8 mouse cellular contexts compared by ENCODE assay signal in genomic region chr8:124898251-124898905, GRCm38 (mm10). TPM values are rescaled to one million over a fixed set of nuclear protein-coding genes. Genes with fewer than 3 reads are reported as not detected.
DNase-seq lines count a peak whose midpoint lies in the region; ATAC-seq and TF ChIP-seq lines count a peak whose summit lies in the region.

No protein-coding gene starts in this region.

- peak overlapping the region; percentile 87 for H3K4me3 ChIP-seq in lung, adult 2 months (replicated peaks; ENCODE audit: extremely low read depth, low read depth, low read length)
- H3K4me3 ChIP-seq in hindbrain, embryonic 13.5 days, result peak overlapping the region; percentile 97
- peak overlapping the region; percentile 85 for H3K4me3 ChIP-seq in midbrain, embryonic 14.5 days (replicated peaks; ENCODE audit: low read depth, low read length)

- H3K27me3 ChIP-seq in hindbrain, embryonic 13.5 days, result no peaks in the 10 kb centered on the region
- no peaks in the 10 kb centered on the region for H3K27me3 ChIP-seq in midbrain, embryonic 14.5 days (ENCODE audit: control insufficient read depth, insufficient read depth, low read length)

- WGBS in lung, adult 2 months, result 3% methylated on average over 31 of the region's 31 CpGs
- 7% methylated on average over 31 of the region's 31 CpGs for WGBS in hindbrain, embryonic 13.5 days
- 5% methylated on average over 31 of the region's 31 CpGs for WGBS in midbrain, embryonic 14.5 days

- no peaks in the 10 kb centered on the region for H3K9me3 ChIP-seq in hindbrain, embryonic 13.5 days
- H3K9me3 ChIP-seq in midbrain, embryonic 14.5 days (ENCODE audit: control insufficient read depth, low read length), result no peaks in the 10 kb centered on the region

- H3K27ac ChIP-seq in hindbrain, embryonic 13.5 days, result peak overlapping the region; percentile 88
- peak overlapping the region; percentile 83 for H3K27ac ChIP-seq in midbrain, embryonic 14.5 days (replicated peaks; ENCODE audit: low read depth, low read length)

- peak overlapping the region; percentile 98 for H3K4me2 ChIP-seq in hindbrain, embryonic 13.5 days
- peak overlapping the region; percentile 96 for H3K4me2 ChIP-seq in midbrain, embryonic 14.5 days (ENCODE audit: low read length)

- H3K9ac ChIP-seq in hindbrain, embryonic 13.5 days, result peak overlapping the region; percentile 95
- H3K9ac ChIP-seq in midbrain, embryonic 14.5 days (replicated peaks; ENCODE audit: low read length), result peak overlapping the region; percentile 79

- TF ChIP-seq CTCF in lung, adult 2 months (IDR thresholded peaks at IDR 0.05; ENCODE audit: insufficient read depth, low read length), result no peak

- DNase-seq in lung, adult 2 months, result no peak
- DNase-seq in lung, postnatal 14 days, result no peak
- no peak for DNase-seq in midbrain, embryonic 14.5 days
- no peak for DNase-seq in left cerebral cortex, adult 8-10 months (ENCODE audit: low spot score in 2 of 2)
- no peak for DNase-seq in layer of hippocampus, adult 8-10 months (ENCODE audit: low spot score in 2 of 2)

- peaks cover 58% of the 10 kb centered on the region for H3K36me3 ChIP-seq in hindbrain, embryonic 13.5 days
- peaks cover 57% of the 10 kb centered on the region for H3K36me3 ChIP-seq in midbrain, embryonic 14.5 days (ENCODE audit: control insufficient read depth, insufficient read depth, low read length)

- TF ChIP-seq POLR2A in lung, adult 2 months (IDR thresholded peaks at IDR 0.05; ENCODE audit: borderline replicate concordance, extremely low read depth, low read depth, low read length), result no peak

- H3K4me1 ChIP-seq in lung, adult 2 months (ENCODE audit: control insufficient read depth, insufficient read depth, low read length), result peaks cover 13% of the 10 kb centered on the region
- peaks cover 48% of the 10 kb centered on the region for H3K4me1 ChIP-seq in hindbrain, embryonic 13.5 days (replicated peaks)
- H3K4me1 ChIP-seq in midbrain, embryonic 14.5 days (ENCODE audit: control insufficient read depth, insufficient read depth, low read length), result peaks cover 24% of the 10 kb centered on the region

- peak; percentile 2; the same call in 1 of the 2 replicates for ATAC-seq in common myeloid progenitor, adult 5-6 weeks (replicated peaks; ENCODE audit: low read depth, poor library complexity, severe bottlenecking)
- no peak; the same call in 1 of the 2 replicates for ATAC-seq in hindbrain, embryonic 13.5 days (ENCODE audit: low FRiP score)
- no peak for ATAC-seq in midbrain, embryonic 14.5 days (ENCODE audit: low FRiP score, low TSS enrichment)
- ATAC-seq in inflammation-experienced regulatory T-cells, adult 6 months, result no peak

RNA-seq across cellular contexts. Expression of gene Sprtn, which starts 0.7 kb away (rescaled TPM):
- 13.6 and 17.8 TPM in 2 replicates for polyA plus RNA-seq in lung, adult 2 months (2012; rRNA removed)
- total RNA-seq in common myeloid progenitor, adult 5-6 weeks (2017), result 25.7 and 26.8 TPM in 2 replicates
- 9.5 and 10.6 TPM in 2 replicates for polyA plus RNA-seq in hindbrain, embryonic 13.5 days (2015; fragmentation: Nextera tagmentation; extraction: Ambion mirVana)
- polyA plus RNA-seq in midbrain, embryonic 14.5 days (2014; fragmentation: Nextera tagmentation; extraction: Ambion mirVana), result 9.8 and 11.7 TPM in 2 replicates
- 10 to 100 TPM; 13.9 to 15.9 (median 15.6) TPM for total RNA-seq in left cerebral cortex, adult 8-10 months (2022)
- 1 to 10 TPM; 5.9 to 7.6 (median 7.4) TPM for polyA plus RNA-seq in inflammation-experienced regulatory T-cells, adult 6 months (2017; shearing (Covaris generic))
- total RNA-seq in layer of hippocampus, adult 8-10 months (2022), result 10 to 100 TPM; 13.2 to 16.5 (median 15.3) TPM

RNA-seq across cellular contexts. Expression of gene Exoc8, which starts 0.9 kb away (rescaled TPM):
- 12.8 and 13.6 TPM in 2 replicates for polyA plus RNA-seq in lung, adult 2 months (2012; rRNA removed)
- 15.2 and 16.2 TPM in 2 replicates for total RNA-seq in common myeloid progenitor, adult 5-6 weeks (2017)
- polyA plus RNA-seq in hindbrain, embryonic 13.5 days (2015; fragmentation: Nextera tagmentation; extraction: Ambion mirVana), result 13.2 and 13.8 TPM in 2 replicates
- polyA plus RNA-seq in midbrain, embryonic 14.5 days (2014; fragmentation: Nextera tagmentation; extraction: Ambion mirVana), result 13.0 and 13.2 TPM in 2 replicates
- 10 to 100 TPM; 33.0 to 33.4 (median 33.2) TPM for total RNA-seq in left cerebral cortex, adult 8-10 months (2022)
- 1 to 10 TPM; 5.8 to 8.6 (median 6.9) TPM for polyA plus RNA-seq in inflammation-experienced regulatory T-cells, adult 6 months (2017; shearing (Covaris generic))
- total RNA-seq in layer of hippocampus, adult 8-10 months (2022), result 10 to 100 TPM; 33.0 to 34.5 (median 33.3) TPM

RNA-seq across cellular contexts. Expression of gene 2810004N23Rik, which starts 35.5 kb away (rescaled TPM):
- polyA plus RNA-seq in lung, adult 2 months (2012; rRNA removed), result 9.0 and 11.3 TPM in 2 replicates
- total RNA-seq in common myeloid progenitor, adult 5-6 weeks (2017), result 69.2 and 77.3 TPM in 2 replicates
- 30.4 and 32.1 TPM in 2 replicates for polyA plus RNA-seq in hindbrain, embryonic 13.5 days (2015; fragmentation: Nextera tagmentation; extraction: Ambion mirVana)
- polyA plus RNA-seq in midbrain, embryonic 14.5 days (2014; fragmentation: Nextera tagmentation; extraction: Ambion mirVana), result 21.4 and 24.2 TPM in 2 replicates
- 10 to 100 TPM; 17.7 to 20.5 (median 19.6) TPM for total RNA-seq in left cerebral cortex, adult 8-10 months (2022)
- 10 to 100 TPM; 29.1 to 31.9 (median 31.8) TPM for polyA plus RNA-seq in inflammation-experienced regulatory T-cells, adult 6 months (2017; shearing (Covaris generic))
- 10 to 100 TPM; 18.2 to 23.4 (median 21.0) TPM for total RNA-seq in layer of hippocampus, adult 8-10 months (2022)

RNA-seq across cellular contexts. Expression of gene Gnpat, which starts 35.5 kb away (rescaled TPM):
- 50.8 and 63.2 TPM in 2 replicates for polyA plus RNA-seq in lung, adult 2 months (2012; rRNA removed)
- 69.3 and 90.7 TPM in 2 replicates for total RNA-seq in common myeloid progenitor, adult 5-6 weeks (2017)
- 83.6 and 85.0 TPM in 2 replicates for polyA plus RNA-seq in hindbrain, embryonic 13.5 days (2015; fragmentation: Nextera tagmentation; extraction: Ambion mirVana)
- polyA plus RNA-seq in midbrain, embryonic 14.5 days (2014; fragmentation: Nextera tagmentation; extraction: Ambion mirVana), result 65.5 and 90.8 TPM in 2 replicates
- total RNA-seq in left cerebral cortex, adult 8-10 months (2022), result 10 to 100 TPM; 55.0 to 63.7 (median 58.4) TPM
- polyA plus RNA-seq in inflammation-experienced regulatory T-cells, adult 6 months (2017; shearing (Covaris generic)), result 10 to 100 TPM; 31.4 to 39.2 (median 38.9) TPM
- 10 to 100 TPM; 55.9 to 63.9 (median 62.1) TPM for total RNA-seq in layer of hippocampus, adult 8-10 months (2022)

RNA-seq across cellular contexts. Expression of gene Egln1, which starts 50.7 kb away (rescaled TPM):
- 33.7 and 40.2 TPM in 2 replicates for polyA plus RNA-seq in lung, adult 2 months (2012; rRNA removed)
- 19.4 and 24.8 TPM in 2 replicates for total RNA-seq in common myeloid progenitor, adult 5-6 weeks (2017)
- polyA plus RNA-seq in hindbrain, embryonic 13.5 days (2015; fragmentation: Nextera tagmentation; extraction: Ambion mirVana), result 16.9 and 17.2 TPM in 2 replicates
- polyA plus RNA-seq in midbrain, embryonic 14.5 days (2014; fragmentation: Nextera tagmentation; extraction: Ambion mirVana), result 24.5 and 25.1 TPM in 2 replicates
- total RNA-seq in left cerebral cortex, adult 8-10 months (2022), result 10 to 100 TPM; 58.3 to 63.5 (median 62.1) TPM
- polyA plus RNA-seq in inflammation-experienced regulatory T-cells, adult 6 months (2017; shearing (Covaris generic)), result 10 to 100 TPM in 2 of 3 experiments, 1 to 10 TPM in 1; 9.8 to 12.4 (median 12.0) TPM
- total RNA-seq in layer of hippocampus, adult 8-10 months (2022), result 10 to 100 TPM; 56.4 to 58.7 (median 58.4) TPM
